Mouse (Mus musculus): ENCODE results near the gene Tspan18. TPM values are rescaled to one million over a fixed set of nuclear protein-coding genes. Genes with fewer than 3 reads are reported as not detected.

Tspan18 gene
- total RNA-seq, 4 experiments from 2014 or later: 7.3 to 9.9 (median 9.0) TPM

GRCm38 (mm10) chr2:93161914-93162664 is 172.2 kb downstream of the Tspan18 start:
- DNase-seq (ENCODE audit: low spot score): no peak

DNA sequence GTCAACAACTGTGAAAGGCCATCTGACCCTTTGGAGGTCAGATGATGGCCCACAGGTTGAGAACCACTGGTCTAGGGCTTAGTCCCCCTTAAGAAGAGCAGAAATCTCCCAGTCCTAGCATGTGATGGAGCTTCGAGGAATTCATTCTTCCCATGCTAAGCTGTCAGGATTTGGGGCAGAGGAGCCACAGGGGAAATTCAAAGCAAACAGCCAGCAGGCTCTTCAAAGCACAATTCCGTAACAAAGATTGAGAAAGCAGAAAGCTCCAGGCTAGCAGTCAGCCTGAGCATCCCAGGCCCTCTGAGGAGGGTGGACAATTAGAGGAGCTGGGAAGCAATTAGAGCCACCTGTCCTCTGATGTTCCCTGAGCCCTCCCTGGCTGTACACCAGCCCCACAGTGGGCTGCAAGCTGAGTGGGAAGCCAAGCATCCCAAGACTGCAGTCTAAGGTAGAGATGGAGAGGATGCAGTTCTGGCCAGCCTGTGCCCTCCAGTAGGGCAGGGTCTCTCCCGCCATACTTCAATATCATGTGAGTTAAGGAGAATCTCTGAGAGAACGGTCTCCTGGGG is 173.8 kb downstream of the Tspan18 start:
- DNase-seq (ENCODE audit: low spot score): no peak

GRCm38 (mm10) chr2:93154486-93155032 is 179.7 kb downstream of the Tspan18 start:
- DNase-seq (ENCODE audit: low spot score): no peak

- no peak for DNase-seq (ENCODE audit: low spot score)
These were observed 180.5 kb downstream of the Tspan18 start for GRCm38 (mm10) chr2:93153833-93154232.

- no peak for DNase-seq (ENCODE audit: low spot score)
These were observed 181.3 kb downstream of the Tspan18 start for GRCm38 (mm10) chr2:93152883-93153491.

GRCm38 (mm10) chr2:93152191-93152601 is 182.1 kb downstream of the Tspan18 start:
- no peak for DNase-seq (ENCODE audit: low spot score)

Other genes with a start within 250 kb of the Tspan18 start
- 10 to 100 TPM; 14.0 to 37.8 (median 23.2) TPM for gene Trp53i11, start 147.0 kb downstream of the Tspan18 start, total RNA-seq (2022)
- 10 to 100 TPM; 15.6 to 24.4 (median 17.1) TPM for gene Cd82, start 128.6 kb upstream of the Tspan18 start, total RNA-seq (2022)
- gene Gm10803, start 226.1 kb upstream of the Tspan18 start, total RNA-seq (2022): not detected

Measured in heart, adult 8-10 months (tissue).